Mouse (Mus musculus): ENCODE measurements around the gene Ncf1. TPM values are rescaled to one million over a fixed set of nuclear protein-coding genes. Genes with fewer than 3 reads are reported as not detected.

Gene Ncf1
- total RNA-seq (2017), result 52.0 and 54.0 TPM in 2 replicates

DNA sequence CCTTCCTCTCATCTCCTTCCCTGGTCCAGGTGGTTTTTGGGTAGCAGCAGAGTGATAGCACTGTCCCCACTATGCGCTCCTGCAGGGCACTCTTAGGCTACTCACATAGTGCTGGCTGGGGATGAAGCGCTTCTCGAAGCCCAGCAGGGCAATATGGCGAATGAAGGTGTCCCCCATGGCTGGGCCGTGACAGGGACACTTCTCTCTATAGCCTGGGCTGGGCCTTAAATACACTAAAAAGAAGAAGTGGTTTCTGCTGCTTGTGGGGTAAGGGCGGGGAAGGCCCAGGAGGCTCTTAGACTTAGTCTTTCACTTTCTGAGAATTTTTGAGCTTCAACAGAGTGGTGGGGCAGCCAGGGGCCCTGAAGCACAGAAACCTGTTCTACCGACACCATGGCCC is at the start of gene Ncf1:
Ncf1 (minus strand) TSS at position 235 of the 400 bp plus-strand sequence.
- peak; percentile 51 for ATAC-seq (replicated peaks; ENCODE audit: low read depth, poor library complexity, severe bottlenecking)

- no peak for ATAC-seq (replicated peaks; ENCODE audit: low read depth, poor library complexity, severe bottlenecking)
These were observed 47.7 kb upstream of the Ncf1 start for GRCm38 (mm10) chr5:134277109-134277508.

DNA sequence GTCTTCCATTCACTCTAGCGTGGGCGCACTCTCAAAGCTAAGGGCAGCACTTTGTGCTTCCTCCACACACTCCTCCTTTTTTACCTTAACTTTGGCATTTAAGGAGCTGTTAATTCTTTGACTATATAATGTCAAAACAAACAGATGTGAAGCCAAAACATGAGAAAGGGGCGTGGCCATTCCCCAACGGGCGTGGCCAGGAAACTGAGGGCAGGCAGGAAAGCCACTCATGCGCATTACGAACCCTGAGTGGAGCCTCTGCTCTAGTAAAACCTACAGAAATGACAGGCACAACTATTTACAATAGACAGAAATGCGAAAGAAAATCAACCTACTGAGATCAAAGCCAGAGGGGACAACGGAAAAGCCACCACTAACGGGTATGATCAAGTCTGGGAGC is 46.1 kb upstream of the Ncf1 start:
- ATAC-seq (replicated peaks; ENCODE audit: low read depth, poor library complexity, severe bottlenecking), result 0 out of 2 replicates have a peak, but pooled peaks have one; percentile 20

- ATAC-seq (replicated peaks; ENCODE audit: low read depth, poor library complexity, severe bottlenecking), result no peak
These were observed 45.6 kb upstream of the Ncf1 start for GRCm38 (mm10) chr5:134275021-134275420.

DNA sequence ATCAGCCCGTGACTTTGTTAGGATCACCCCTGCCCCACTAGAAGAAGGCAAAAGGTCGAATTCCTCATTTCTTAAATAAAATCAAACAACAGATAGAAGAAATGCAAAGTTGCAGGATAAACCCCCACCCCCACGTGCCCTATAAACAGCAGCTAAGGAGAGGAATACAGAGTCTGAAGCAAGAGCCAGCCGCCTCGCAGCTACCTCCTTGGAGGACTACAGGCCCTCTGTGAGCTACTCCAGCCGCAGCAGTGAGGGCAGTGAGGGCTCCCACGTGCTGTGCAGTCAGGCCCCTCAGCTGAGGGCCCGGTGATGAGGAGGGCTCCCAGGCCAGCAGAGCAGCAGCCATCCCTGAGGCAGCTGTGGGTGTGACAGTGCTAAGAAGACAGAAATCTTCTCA is 44.3 kb upstream of the Ncf1 start:
- no peak for ATAC-seq (replicated peaks; ENCODE audit: low read depth, poor library complexity, severe bottlenecking)

DNA sequence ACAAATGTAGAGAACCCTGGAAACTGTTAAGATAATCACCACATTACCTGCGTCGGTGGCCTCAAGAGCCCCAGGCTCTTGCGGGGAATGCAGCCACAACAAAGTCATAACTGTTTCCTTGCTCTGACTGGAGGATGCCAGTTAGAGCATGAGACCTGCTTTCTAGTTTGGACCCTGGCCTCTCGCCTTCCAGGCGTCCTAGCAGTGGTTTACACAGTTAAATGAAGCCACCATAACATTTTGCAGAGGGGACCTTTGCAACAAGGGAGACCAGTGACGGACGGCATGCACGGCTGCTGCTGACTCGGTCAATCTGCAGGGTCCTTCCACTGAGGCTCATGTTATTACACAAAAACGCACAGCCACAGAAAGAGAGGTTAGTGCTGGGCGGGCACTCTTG is 43.3 kb upstream of the Ncf1 start:
- ATAC-seq (replicated peaks; ENCODE audit: low read depth, poor library complexity, severe bottlenecking), result no peak

DNA sequence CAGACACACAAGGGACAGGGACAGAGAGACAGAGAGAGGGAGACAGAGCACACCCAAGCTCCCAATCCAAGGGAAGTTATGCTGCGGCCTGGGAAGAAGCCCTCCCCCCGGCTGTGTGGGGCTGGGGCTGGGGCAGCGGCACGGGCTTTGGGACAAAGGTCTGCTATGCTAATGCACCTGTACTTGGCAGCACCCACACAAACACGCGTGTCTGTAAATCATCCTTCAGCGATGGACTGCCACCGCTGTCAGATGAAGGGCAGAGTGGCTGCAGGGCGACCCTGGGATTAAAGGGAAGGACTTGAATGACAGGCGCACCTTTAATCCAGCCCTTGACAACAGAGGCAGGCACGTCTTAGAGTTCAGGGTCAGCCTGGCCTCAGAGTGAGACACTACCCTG is 42.0 kb upstream of the Ncf1 start:
- ATAC-seq (replicated peaks; ENCODE audit: low read depth, poor library complexity, severe bottlenecking), result no peak

DNA sequence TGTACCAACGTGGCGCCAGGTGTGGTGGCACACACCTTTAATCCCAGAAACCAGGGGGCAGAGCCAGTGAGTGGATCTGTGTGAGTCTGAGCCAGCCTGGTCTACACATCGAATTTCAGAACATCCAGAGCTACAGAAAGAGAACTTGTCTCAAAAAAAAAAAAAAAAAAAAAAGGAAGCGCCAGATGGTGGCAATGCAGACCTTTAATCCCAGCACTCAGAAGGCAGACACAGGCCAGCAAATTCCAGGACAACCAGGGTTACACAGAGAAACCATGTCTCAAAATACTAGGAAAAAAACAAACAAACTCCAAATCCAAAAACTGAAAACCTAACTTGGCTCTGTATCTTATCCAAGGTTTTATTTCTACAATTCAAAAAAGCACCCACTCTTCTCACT is 41.1 kb upstream of the Ncf1 start:
- no peak for ATAC-seq (replicated peaks; ENCODE audit: low read depth, poor library complexity, severe bottlenecking)

DNA sequence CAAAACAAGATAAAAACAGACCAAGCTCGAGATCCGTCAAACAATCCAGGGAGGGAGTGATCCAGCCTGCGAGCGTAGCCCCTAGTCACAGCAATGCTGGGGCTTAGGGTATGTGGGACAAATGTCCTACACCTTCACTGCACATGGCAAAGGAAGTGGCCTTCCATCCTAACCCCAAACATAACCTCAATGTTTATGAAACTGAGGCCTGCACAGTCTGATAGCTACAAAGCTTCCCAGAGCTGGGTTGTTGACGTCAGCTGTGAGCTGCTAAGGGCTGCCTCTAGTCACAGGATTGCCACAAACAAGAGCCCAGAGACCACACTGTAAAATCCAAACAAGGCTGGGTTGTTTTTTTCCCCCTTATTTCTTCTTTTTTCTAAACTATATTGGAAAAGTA is 40.3 kb upstream of the Ncf1 start:
- ATAC-seq (replicated peaks; ENCODE audit: low read depth, poor library complexity, severe bottlenecking), result peak; percentile 89

GRCm38 (mm10) chr5:134268751-134269150 is 39.3 kb upstream of the Ncf1 start:
- ATAC-seq (replicated peaks; ENCODE audit: low read depth, poor library complexity, severe bottlenecking), result no peak

DNA sequence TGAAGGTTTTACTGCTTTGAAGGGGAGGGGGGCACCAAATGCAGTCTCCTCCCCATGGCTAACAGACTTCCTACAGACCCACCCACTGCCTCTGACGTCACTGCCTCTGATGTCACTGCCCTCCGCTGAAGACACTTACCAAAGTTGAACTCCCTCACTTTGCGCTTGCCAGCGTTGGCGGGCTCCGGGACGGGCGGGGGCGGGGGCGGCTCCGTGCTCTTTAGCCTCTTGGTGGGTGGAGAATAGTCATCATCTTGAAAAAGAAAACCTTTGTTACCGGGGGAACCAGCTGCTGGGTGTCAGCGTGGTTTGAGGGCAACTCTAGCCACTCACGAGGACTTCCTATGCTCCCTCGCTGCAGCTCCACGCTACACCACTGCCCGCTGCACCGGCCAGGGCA is 37.0 kb upstream of the Ncf1 start:
- ATAC-seq (replicated peaks; ENCODE audit: low read depth, poor library complexity, severe bottlenecking), result peak; percentile 17; the same call in 1 of the 2 replicates

DNA sequence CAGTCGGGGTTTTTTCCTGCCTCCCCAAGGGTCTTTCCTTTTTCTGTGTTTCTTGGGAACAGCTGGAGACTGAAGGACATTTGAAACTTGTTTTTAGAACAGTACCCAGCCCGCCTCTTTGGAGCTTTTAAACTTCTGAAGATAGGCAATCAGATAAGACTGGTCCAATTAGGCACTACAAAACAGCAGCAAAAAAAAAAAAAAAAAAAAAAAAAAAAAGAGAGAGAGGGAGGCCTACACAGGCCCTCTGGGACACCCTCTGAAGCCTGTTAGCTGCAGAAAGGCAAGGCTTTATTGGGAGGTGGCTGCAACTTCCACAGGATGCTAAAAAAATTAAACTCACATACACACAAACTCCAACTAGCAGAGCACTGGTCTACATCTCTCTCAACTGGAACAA is 36.5 kb upstream of the Ncf1 start:
- no peak for ATAC-seq (replicated peaks; ENCODE audit: low read depth, poor library complexity, severe bottlenecking)

GRCm38 (mm10) chr5:134260001-134260636 is 30.7 kb upstream of the Ncf1 start:
- ATAC-seq (replicated peaks; ENCODE audit: low read depth, poor library complexity, severe bottlenecking), result no peak

GRCm38 (mm10) chr5:134258934-134259333 is 29.5 kb upstream of the Ncf1 start:
- ATAC-seq (replicated peaks; ENCODE audit: low read depth, poor library complexity, severe bottlenecking), result no peak

GRCm38 (mm10) chr5:134258395-134258794 is 29.0 kb upstream of the Ncf1 start:
- peak; percentile 92 for ATAC-seq (replicated peaks; ENCODE audit: low read depth, poor library complexity, severe bottlenecking)

- ATAC-seq (replicated peaks; ENCODE audit: low read depth, poor library complexity, severe bottlenecking), result peak; percentile 47
These were observed 28.1 kb upstream of the Ncf1 start for GRCm38 (mm10) chr5:134257349-134258031.

DNA sequence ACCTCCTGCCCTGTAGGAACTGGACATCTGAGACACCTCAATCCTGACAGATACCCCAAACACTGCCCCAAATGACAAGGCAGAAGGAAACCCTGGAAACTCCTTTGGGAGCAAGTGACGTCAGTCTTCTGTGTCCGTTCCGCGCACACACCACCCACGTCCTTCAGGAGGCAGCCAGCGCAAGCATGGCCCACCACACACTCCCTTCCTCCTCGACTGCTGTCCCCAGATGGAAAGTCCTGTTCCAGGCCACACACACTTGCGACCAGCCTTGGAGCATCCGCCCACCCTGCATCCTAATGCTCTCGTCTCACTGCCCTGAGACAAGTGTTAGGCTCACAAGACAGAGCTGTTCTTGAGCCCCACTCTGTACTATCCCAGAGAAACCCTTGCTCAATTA is 25.9 kb upstream of the Ncf1 start:
- ATAC-seq (replicated peaks; ENCODE audit: low read depth, poor library complexity, severe bottlenecking), result no peak

DNA sequence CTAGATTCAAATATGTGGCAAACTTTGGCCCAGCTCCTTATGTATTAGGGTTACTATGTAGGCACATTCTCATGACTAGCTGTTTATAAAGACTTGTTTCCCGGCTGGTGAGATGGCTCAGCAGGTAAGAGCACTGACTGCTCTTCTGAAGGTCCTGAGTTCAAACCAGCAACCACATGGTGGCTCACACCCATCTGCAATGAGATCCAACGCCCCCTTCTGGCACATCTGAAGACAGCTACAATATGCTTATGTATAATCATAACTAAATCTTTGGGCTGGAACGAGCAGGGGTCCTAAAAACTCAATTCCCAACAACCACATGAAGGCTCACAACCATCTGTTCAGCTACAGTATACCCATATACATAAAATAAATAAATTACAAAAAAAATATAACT is 24.4 kb upstream of the Ncf1 start:
- no peak for ATAC-seq (replicated peaks; ENCODE audit: low read depth, poor library complexity, severe bottlenecking)

GRCm38 (mm10) chr5:134251083-134251482 is 21.7 kb upstream of the Ncf1 start:
- no peak for ATAC-seq (replicated peaks; ENCODE audit: low read depth, poor library complexity, severe bottlenecking)

GRCm38 (mm10) chr5:134250601-134251000 is 21.2 kb upstream of the Ncf1 start:
- ATAC-seq (replicated peaks; ENCODE audit: low read depth, poor library complexity, severe bottlenecking), result no peak

- ATAC-seq (replicated peaks; ENCODE audit: low read depth, poor library complexity, severe bottlenecking), result no peak
These were observed 19.8 kb upstream of the Ncf1 start for GRCm38 (mm10) chr5:134249245-134249649.

Data from common myeloid progenitor, adult 5-6 weeks (primary cell).